Mouse (Mus musculus): Measurements from ENCODE around the gene Pcsk1.

The Pcsk1 gene

DNA sequence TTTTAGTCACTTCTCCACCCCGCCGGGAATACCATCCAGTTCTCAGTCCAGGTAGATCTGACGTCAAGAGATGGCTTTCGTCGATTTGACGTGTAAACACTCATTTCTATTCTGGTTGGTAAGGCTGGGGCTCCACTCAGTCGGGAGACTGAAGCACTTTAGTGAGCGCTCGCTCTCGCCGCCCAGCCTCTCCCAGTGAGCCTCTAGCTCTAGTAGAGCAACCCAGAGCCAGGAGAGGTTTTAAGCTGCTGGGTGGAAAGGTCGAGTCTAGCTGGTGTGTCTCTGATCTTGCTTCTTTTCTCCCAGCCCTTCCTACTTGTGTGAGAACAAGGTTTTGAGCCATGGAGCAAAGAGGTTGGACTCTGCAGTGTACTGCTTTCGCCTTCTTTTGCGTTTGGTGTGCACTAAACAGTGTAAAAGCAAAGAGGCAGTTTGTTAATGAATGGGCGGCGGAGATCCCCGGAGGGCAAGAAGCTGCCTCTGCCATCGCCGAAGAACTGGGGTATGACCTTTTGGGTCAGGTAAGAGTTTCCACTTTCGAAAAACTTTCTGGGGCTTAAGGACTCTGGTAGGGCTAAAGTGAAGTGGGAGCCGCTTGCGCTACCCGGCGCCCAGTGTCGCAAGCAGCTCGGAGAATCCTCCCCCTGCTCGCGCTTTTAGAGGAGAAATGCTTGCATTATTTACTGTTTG is at the start of gene Pcsk1:
Pcsk1 (plus strand) TSS at position 106 of the 690 bp plus-strand sequence.
- DNase-seq (ENCODE audit: low spot score in 2 of 2): no peak

DNA sequence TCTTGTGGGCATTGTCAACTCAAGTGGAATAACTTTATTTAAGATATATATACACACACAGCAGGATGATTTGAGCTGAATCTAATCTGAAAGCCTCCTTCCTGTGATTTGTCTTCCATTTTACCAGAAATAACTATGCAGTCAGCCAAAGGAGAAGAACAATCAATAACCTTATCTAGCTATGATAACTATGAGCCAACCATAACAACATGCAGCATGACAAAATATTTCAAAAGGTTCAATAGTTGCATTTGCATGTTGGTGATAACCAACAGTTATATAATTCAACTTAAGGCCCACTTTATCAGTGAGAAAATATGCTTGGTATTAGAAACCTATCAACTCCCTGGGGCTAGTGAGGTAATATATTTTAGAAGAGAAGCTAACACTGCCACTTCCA is 30.8 kb upstream of the Pcsk1 start:
- no peak for DNase-seq (ENCODE audit: low spot score in 2 of 2)

DNA sequence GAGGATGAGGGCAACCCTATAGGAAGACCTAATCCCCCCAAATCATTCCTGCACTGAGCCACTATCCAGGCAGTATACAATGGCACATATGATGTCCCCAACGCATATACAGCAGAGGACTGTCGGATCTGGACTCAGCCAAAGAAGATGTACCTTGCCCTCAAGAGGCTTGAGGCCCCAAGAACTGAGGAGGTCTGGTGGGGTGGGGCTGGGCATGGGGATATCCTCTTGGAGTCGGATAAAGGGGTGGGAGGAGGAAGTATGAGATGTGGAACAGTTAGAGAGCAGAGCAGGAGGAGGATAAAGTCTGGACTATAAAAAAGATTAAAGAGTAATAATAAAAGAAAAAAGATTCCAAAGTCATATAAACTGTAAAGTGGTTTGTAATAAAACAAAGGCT is 25.7 kb upstream of the Pcsk1 start:
- no peak for DNase-seq (ENCODE audit: low spot score in 2 of 2)

DNA sequence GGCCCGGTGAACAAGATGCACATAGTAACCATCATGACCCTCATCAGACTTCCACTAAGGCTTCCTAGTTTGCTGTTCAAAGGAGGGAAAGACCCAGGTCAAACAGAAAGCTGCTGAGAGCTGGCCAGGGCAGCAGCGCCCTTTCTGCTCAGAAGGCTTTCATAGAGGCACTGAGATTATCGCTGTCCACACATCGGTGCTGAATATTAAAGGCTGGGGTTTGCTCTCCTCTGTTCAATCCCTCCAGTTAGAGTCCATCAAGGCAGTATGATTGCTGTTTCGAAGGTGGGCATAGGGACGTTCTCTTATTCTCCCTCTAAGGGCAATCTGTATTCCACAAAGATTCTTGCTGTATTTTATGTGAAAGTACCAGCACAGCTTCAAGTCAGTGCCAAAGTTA is 1.0 kb upstream of the Pcsk1 start:
- no peak for DNase-seq (ENCODE audit: low spot score in 2 of 2)

DNA sequence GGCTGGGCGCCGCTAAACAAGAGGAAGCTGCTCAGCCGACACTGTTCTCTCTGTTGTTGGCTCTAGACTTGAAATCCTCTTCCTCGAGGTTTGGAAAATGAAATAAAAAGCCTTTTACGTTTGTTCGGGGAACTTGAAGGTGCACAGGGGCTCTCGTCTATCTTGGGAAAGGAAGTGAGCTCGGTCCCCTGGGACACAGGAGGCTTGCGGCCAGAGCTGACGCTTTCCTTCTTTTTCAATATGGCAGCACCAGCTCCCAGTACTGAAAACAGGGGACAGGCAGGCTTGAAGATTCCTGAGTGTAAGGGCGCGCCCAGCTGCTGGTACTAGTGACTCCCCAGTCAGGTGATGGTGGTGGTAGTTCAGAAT is 769 bp downstream of the Pcsk1 start:
- no peak for DNase-seq (ENCODE audit: low spot score in 2 of 2)

DNA sequence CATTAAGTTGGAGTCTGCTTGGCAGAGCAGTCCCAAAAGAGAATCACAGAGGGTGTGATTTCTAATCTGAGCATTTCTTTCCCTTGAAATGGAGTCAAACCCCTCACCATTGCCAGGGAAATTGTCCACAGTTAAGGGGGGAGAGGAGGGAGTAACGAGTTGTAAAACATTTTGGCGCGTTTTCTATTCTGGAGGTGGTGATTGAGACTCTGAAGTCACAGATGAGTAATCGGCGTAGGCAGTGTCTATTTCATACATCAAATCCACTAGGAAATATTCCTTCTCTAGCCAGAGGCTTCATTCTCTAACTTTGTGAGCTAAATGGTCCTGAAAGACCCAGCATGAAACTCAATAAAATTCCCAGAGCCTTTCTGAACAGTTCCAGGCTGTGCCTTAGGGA is 1.4 kb downstream of the Pcsk1 start:
- no peak for DNase-seq (ENCODE audit: low spot score in 2 of 2)

DNA sequence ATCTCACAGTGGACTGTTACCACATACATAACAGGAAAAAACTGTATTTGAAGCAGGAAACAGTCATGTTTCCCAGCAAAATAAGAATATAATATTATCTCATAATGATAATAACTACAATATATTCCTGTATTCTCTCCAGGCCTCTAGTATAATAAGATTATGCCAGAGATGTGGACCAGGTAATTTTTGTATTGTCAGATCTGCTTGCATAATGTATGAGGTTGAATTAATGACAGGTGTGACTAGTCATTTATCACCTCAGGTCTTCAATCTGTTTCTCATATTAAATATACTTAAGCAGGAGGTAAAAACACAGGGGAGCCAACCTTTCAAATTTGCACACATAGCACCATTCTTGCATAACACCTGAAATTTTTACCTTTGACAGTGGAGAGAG is 5.9 kb downstream of the Pcsk1 start:
- no peak for DNase-seq (ENCODE audit: low spot score in 2 of 2)

DNA sequence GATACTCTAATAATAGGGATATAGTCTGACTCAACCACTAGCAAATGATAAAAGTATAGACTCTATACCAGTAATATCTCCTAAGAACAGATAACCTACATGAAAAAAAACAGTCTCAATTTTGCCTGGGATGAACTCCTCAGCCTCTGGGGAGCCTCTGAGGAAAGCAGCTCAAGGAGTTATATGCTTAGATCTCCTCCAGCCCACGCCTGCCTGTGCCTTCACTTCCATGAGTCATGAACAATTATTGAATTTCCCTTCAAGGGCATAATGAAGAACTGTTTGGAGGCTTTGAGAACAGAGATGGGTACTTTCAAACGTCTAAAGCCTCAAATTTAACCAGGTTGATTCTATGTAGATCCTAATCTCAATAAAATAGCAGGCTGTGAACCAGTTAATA is 23.5 kb downstream of the Pcsk1 start:
- DNase-seq (ENCODE audit: low spot score in 2 of 2): no peak

DNA sequence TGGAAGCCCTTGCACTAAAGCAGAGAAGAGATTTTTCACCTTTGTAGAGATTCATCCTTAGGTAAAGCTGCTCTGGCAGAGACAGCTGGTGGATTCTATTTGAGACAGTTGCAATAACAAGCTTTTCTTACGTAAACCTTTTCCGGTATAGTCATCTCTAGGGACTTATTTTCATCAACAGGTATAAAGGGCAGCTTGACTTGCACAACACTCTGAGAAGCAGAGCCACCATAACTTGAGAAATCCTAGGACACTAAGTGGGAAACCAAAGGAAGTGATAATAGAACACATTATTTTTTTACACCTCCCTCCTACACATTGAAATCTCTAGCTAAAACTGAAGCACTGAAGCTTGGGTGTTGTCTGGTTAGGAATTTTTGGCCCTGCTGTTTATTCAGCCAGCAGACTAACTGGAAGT is 24.4 kb downstream of the Pcsk1 start:
- DNase-seq (ENCODE audit: low spot score in 2 of 2): no peak

DNA sequence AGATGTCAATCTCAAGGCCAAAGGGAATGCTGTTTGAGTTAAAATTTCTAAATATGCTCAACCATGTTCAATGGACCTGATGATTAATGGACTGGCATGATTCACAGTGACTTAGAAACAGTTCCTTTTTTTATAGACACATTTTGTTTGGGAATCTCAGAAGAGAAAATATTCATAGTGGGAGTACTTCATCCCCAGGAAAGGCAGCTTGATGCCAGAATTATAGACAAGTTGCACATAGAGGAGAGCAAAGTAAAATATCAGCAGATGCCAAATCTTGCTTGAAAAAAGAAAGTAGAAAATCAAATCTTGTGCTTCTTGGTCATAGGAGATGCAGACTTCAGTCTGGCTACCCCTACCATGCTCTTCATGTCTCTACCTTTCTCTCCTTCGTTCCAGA is 25.2 kb downstream of the Pcsk1 start:
- no peak for DNase-seq (ENCODE audit: low spot score in 2 of 2)

DNA sequence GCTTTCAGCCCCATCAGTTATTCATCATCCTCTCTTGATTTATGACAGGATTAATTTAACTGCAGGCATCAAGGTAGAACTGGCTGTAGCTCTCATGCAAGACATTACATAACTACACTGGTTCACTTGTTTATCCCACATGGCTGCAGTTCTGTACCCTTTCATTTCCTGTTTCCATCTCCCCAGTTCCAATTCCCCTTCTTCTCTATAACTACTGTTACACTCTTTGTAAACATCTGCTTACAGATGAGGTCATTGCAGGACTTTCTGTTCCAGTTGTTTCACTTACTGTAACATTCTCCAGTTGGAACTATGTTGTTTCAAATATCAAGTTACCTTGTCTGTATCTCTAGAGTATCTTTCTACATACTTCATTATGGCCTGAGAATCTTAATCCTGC is 46.2 kb downstream of the Pcsk1 start:
- DNase-seq (ENCODE audit: low spot score in 2 of 2): no peak

DNA sequence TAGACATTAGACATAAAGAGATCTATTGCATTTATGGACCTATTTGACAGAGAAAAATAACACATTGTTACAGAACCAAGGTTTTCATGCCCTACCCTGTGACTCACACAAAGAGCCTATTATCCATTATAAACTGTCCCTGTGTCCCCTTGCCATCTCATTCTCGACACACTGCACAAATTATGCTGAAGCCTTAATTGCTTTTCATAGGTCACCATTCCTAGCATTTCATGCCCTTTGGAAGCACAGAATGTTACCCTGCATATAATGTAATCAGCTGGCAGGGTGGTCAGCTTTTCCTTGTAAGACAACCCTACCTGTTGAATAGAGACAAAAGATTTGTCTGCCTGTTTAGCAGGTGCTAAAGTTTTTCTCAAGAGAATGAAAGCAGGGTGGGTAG is 71.0 kb downstream of the Pcsk1 start:
- no peak for DNase-seq (ENCODE audit: low spot score in 2 of 2)

DNA sequence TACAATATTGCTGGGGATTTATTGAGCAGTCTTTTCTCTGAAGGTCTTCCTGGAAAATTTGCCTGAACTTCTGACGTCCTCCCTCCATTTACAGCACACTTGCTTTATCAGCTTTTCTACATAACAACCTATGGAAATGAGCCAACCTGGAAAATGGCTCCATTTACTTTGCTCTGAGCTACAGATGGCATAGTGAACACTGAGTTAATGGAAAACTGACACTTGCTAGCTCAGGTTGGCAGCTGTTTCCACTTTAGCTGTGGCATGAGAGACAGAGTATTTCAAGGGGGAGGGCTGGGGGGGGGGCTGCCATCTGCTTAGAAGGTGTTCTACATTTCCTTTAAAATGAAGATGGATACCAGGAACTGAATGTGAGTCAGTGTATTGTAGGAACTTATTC is 73.8 kb downstream of the Pcsk1 start:
- DNase-seq (ENCODE audit: low spot score in 2 of 2): no peak

Data from spleen, postnatal 4 days (tissue).